Mouse (Mus musculus): ENCODE measurements around the gene Bcat2.

- TF ChIP-seq POLR2A (IDR thresholded peaks at IDR 0.05; ENCODE audit: low read depth, low read length) (no peak; the same call in 1 of the 2 replicates), CTCF (IDR thresholded peaks at IDR 0.05; ENCODE audit: extremely low read depth, insufficient read length, insufficient replicate concordance, low read depth, low read length) (peak; percentile 27; the same call in 1 of the 2 replicates)
Observed at GRCm38 (mm10) chr7:45521728-45522184, 48.2 kb upstream of the Bcat2 start.

All from small intestine, adult 2 months (tissue).